Mouse (Mus musculus) MEL-GATA-1-ER (cell line): ENCODE measurements around the gene Mageb4.
"Not testable (repeated sequence)": the region's sequence is repeated elsewhere in the genome, so short reads cannot be mapped to it uniquely, and the experiment has no call there.

Experiments
- DNase-seq: peaks from one replicate; pipeline ENCODE4 v3.0.0-alpha.2; 2012; ENCODE audit warnings: low read depth; ENCODE audit errors: extremely low read depth

The Mageb4 gene

DNA sequence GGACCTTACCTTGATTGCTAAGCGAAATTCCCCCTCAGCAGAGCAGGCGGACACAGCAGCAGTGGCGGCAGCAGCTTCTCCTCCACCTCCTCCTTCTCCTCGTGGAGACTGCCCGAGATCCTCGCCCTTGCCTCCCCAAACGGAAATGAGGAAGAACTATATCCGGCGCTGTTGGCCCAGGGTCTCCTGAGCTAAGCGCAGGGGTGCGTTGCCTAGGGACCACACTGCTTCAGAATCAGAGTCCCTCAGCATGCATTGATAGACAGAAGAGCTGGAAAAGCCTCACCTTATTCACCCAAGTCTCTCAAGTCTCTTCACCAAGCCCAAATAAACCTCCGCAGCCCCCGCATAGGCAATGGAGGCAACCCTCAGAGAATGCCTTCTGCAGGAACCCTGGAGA lies at the start of gene Mageb4:
Gene Mageb4, minus strand, starts transcription at position 101 of the 400 bp plus-strand sequence.
- DNase-seq, result not testable (repeated sequence)

DNA sequence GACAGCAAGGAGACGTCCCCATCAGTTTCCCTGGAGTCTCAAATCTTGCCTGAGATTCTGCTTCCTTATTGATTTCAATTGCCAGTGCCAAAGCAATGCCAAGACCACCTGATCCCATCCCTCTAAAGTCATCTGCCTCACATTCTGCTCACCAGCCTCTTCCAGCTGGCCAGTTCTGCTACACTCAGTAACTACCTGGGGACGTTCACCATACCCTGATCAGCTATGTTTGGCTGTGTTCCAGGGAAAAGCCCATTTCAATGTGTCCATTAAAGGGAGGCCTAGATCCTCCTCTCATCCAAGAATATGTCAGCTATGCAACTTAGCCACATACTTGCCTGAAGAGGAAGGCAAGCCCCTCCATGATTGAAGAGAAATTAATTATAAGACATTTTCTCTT lies 20.3 kb downstream of the Mageb4 start:
- not testable (repeated sequence) for DNase-seq

DNA sequence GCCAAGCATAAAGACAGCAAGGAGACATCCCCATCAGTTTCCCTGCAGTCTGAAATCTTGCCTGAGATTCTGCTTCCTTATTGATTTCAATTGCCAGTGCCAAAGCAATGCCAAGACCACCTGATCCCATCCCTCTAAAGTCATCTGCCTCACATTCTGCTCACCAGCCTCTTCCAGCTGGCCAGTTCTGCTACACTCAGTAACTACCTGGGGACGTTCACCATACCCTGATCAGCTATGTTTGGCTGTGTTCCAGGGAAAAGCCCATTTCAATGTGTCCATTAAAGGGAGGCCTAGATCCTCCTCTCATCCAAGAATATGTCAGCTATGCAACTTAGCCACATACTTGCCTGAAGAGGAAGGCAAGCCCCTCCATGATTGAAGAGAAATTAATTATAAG lies 58.9 kb downstream of the Mageb4 start:
- DNase-seq, result not testable (repeated sequence)

DNA sequence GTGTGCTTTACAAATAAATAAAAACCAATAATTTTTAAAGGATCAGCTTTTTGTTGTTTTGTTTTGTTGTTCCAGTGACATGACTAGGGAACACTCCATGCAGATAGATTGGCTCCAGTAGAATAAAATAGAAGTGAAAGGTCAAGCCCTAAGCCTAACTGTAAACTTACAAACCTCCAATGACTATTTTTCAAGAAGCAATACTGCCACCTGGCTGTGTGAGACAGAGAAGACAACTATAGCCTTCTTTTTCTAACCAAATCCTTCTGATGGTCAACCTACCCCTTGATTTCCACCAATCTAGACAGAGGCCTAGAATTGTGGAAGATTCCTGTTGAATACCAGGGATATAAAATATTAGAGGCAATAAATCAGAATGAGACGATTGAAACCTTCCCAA lies 67.6 kb downstream of the Mageb4 start:
- DNase-seq, result no peak
